Mouse (Mus musculus): ENCODE measurements around the gene Slc29a3. TPM values are rescaled to one million over a fixed set of nuclear protein-coding genes. Genes with fewer than 3 reads are reported as not detected.

Gene Slc29a3
- polyA plus RNA-seq, 1 experiment = 4.4 TPM

DNA sequence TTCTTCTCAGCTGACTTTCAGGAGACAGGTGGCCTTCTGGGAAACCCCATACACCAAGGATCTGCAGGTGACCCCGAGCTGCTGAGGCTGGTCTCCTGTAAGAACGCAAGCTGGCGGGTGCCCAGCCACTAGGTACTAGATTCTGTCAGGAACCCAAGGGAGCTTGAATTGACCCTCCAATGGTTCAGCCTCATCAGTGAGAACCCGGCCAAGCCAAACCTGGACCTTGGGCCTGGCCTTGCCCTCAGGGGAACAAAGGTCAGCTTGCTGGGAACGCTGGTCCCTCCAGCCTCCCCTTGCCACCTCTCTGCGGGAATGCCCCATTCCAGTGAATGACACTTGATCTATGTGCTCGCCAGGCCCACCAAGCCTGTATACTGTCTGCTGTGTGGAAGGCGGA is 19.1 kb downstream of the Slc29a3 start:
- TF ChIP-seq MAX (IDR thresholded peaks at IDR 0.05) = no peak
- no peak for TF ChIP-seq CTCF (IDR thresholded peaks at IDR 0.05; ENCODE audit: control insufficient read depth, insufficient read depth, insufficient read length)
- TF ChIP-seq FOSL1 (IDR thresholded peaks at IDR 0.05; ENCODE audit: insufficient read depth, low read length, poor library complexity, severe bottlenecking) = no peak
- TF ChIP-seq MYOD1 (IDR thresholded peaks at IDR 0.05; ENCODE audit: control insufficient read depth, insufficient read length, low read depth) = no peak
- TF ChIP-seq MYOG (IDR thresholded peaks at IDR 0.05; ENCODE audit: control insufficient read depth, extremely low read depth, insufficient read length) = no peak
- no peak for TF ChIP-seq USF1 (IDR thresholded peaks at IDR 0.05; ENCODE audit: low read depth)
- no peak for TF ChIP-seq CEBPB (IDR thresholded peaks at IDR 0.05; ENCODE audit: low read depth)
- Histone ChIP-seq H3K4me3 (ENCODE audit: insufficient read depth, poor library complexity, severe bottlenecking) (no peak overlapping the region), H3K79me2 (ENCODE audit: control insufficient read depth, insufficient read depth) (no peaks in the 10 kb centered on the region), H3K27me3 (ENCODE audit: control insufficient read depth, insufficient read depth, insufficient read length) (no peaks in the 10 kb centered on the region), H3ac (ENCODE audit: control insufficient read depth, insufficient read length, low read depth) (no peak overlapping the region), H3K79me3 (ENCODE audit: low read depth) (no peaks in the 10 kb centered on the region), H3K36me3 (ENCODE audit: control insufficient read depth, insufficient read depth) (no peaks in the 10 kb centered on the region)

DNA sequence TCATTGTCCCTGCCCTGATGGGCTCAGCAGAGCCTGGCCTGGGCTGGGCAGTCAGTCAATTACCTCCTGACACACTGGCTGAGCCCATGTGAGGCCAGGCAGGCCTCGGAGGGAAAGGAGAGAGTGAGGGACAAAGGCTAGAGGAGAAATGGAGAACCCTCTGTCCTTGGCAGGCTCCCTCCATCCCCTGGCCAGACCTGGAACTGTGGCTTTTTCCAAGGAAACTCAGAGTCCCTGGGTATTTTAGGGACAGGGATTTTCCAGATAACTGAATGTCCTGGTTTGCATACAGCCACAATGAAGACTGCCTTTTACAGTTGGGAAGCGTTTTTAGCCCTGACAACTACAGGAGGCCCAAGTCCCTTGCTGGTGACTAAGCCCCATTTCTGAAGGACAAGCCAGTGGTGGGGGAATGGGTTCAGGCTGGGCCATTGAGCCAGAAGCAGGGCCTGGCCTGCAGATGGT is 20.2 kb downstream of the Slc29a3 start:
- Histone ChIP-seq H3K79me3 (ENCODE audit: low read depth) (no peaks in the 10 kb centered on the region), H3K27me3 (ENCODE audit: control insufficient read depth, insufficient read depth, insufficient read length) (no peaks in the 10 kb centered on the region), H3K4me3 (ENCODE audit: insufficient read depth, poor library complexity, severe bottlenecking) (no peak overlapping the region), H3K79me2 (ENCODE audit: control insufficient read depth, insufficient read depth) (no peaks in the 10 kb centered on the region), H3K36me3 (ENCODE audit: control insufficient read depth, insufficient read depth) (no peaks in the 10 kb centered on the region), H3ac (ENCODE audit: control insufficient read depth, insufficient read length, low read depth) (no peak overlapping the region)
- TF ChIP-seq CEBPB (IDR thresholded peaks at IDR 0.05; ENCODE audit: low read depth) (no peak), CTCF (IDR thresholded peaks at IDR 0.05; ENCODE audit: control insufficient read depth, insufficient read depth, insufficient read length) (no peak), USF1 (IDR thresholded peaks at IDR 0.05; ENCODE audit: low read depth) (no peak), MYOG (IDR thresholded peaks at IDR 0.05; ENCODE audit: control insufficient read depth, extremely low read depth, insufficient read length) (no peak), MAX (IDR thresholded peaks at IDR 0.05) (no peak), FOSL1 (IDR thresholded peaks at IDR 0.05; ENCODE audit: insufficient read depth, low read length, poor library complexity, severe bottlenecking) (no peak), MYOD1 (IDR thresholded peaks at IDR 0.05; ENCODE audit: control insufficient read depth, insufficient read length, low read depth) (no peak)

GRCm38 (mm10) chr10:60731742-60732141 is 20.9 kb downstream of the Slc29a3 start:
- Histone ChIP-seq H3K79me3 (ENCODE audit: low read depth) (no peaks in the 10 kb centered on the region), H3ac (ENCODE audit: control insufficient read depth, insufficient read length, low read depth) (no peak overlapping the region), H3K4me3 (ENCODE audit: insufficient read depth, poor library complexity, severe bottlenecking) (no peak overlapping the region), H3K36me3 (ENCODE audit: control insufficient read depth, insufficient read depth) (no peaks in the 10 kb centered on the region), H3K79me2 (ENCODE audit: control insufficient read depth, insufficient read depth) (no peaks in the 10 kb centered on the region), H3K27me3 (ENCODE audit: control insufficient read depth, insufficient read depth, insufficient read length) (no peaks in the 10 kb centered on the region)
- TF ChIP-seq MYOD1 (IDR thresholded peaks at IDR 0.05; ENCODE audit: control insufficient read depth, insufficient read length, low read depth) = no peak
- TF ChIP-seq MYOG (IDR thresholded peaks at IDR 0.05; ENCODE audit: control insufficient read depth, extremely low read depth, insufficient read length) = no peak
- TF ChIP-seq USF1 (IDR thresholded peaks at IDR 0.05; ENCODE audit: low read depth) = no peak
- no peak for TF ChIP-seq CTCF (IDR thresholded peaks at IDR 0.05; ENCODE audit: control insufficient read depth, insufficient read depth, insufficient read length)
- no peak for TF ChIP-seq FOSL1 (IDR thresholded peaks at IDR 0.05; ENCODE audit: insufficient read depth, low read length, poor library complexity, severe bottlenecking)
- no peak for TF ChIP-seq CEBPB (IDR thresholded peaks at IDR 0.05; ENCODE audit: low read depth)
- TF ChIP-seq MAX (IDR thresholded peaks at IDR 0.05) = no peak

- Histone ChIP-seq H3K27me3 (ENCODE audit: control insufficient read depth, insufficient read depth, insufficient read length) (no peaks in the 10 kb centered on the region), H3K4me3 (ENCODE audit: insufficient read depth, poor library complexity, severe bottlenecking) (no peak overlapping the region), H3K36me3 (ENCODE audit: control insufficient read depth, insufficient read depth) (no peaks in the 10 kb centered on the region), H3ac (ENCODE audit: control insufficient read depth, insufficient read length, low read depth) (no peak overlapping the region), H3K79me2 (ENCODE audit: control insufficient read depth, insufficient read depth) (no peaks in the 10 kb centered on the region), H3K79me3 (ENCODE audit: low read depth) (no peaks in the 10 kb centered on the region)
- TF ChIP-seq FOSL1 (IDR thresholded peaks at IDR 0.05; ENCODE audit: insufficient read depth, low read length, poor library complexity, severe bottlenecking) (no peak), MYOG (IDR thresholded peaks at IDR 0.05; ENCODE audit: control insufficient read depth, extremely low read depth, insufficient read length) (no peak), USF1 (IDR thresholded peaks at IDR 0.05; ENCODE audit: low read depth) (no peak), CTCF (IDR thresholded peaks at IDR 0.05; ENCODE audit: control insufficient read depth, insufficient read depth, insufficient read length) (no peak), MYOD1 (IDR thresholded peaks at IDR 0.05; ENCODE audit: control insufficient read depth, insufficient read length, low read depth) (no peak), CEBPB (IDR thresholded peaks at IDR 0.05; ENCODE audit: low read depth) (no peak), MAX (IDR thresholded peaks at IDR 0.05) (no peak)
Measured at GRCm38 (mm10) chr10:60727301-60727700, 25.3 kb downstream of the Slc29a3 start.

DNA sequence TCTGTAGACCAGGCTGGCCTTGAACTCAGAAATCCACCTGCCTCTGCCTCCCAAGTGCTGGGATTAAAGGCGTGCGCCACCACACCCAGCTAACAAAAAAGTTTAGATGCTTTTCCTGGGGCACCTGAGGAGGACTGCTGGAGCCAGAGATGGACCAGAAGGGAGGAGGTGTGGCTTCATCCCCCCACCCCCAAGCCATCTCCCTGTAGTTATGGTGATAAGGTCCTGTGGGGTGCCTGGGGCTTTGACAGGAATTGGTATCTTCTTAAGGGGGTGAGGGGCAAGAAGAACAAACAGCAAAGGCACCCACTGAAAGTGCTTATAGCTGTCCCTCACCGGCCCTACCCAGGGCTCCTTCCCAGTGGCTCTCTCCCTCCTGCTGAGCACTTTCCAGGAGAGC is 25.7 kb downstream of the Slc29a3 start:
- Histone ChIP-seq H3K4me3 (ENCODE audit: insufficient read depth, poor library complexity, severe bottlenecking) (no peak overlapping the region), H3K79me3 (ENCODE audit: low read depth) (no peaks in the 10 kb centered on the region), H3K27me3 (ENCODE audit: control insufficient read depth, insufficient read depth, insufficient read length) (no peaks in the 10 kb centered on the region), H3K36me3 (ENCODE audit: control insufficient read depth, insufficient read depth) (no peaks in the 10 kb centered on the region), H3ac (ENCODE audit: control insufficient read depth, insufficient read length, low read depth) (no peak overlapping the region), H3K79me2 (ENCODE audit: control insufficient read depth, insufficient read depth) (no peaks in the 10 kb centered on the region)
- TF ChIP-seq MYOD1 (IDR thresholded peaks at IDR 0.05; ENCODE audit: control insufficient read depth, insufficient read length, low read depth) (no peak), USF1 (IDR thresholded peaks at IDR 0.05; ENCODE audit: low read depth) (no peak), MAX (IDR thresholded peaks at IDR 0.05) (no peak), MYOG (IDR thresholded peaks at IDR 0.05; ENCODE audit: control insufficient read depth, extremely low read depth, insufficient read length) (no peak), FOSL1 (IDR thresholded peaks at IDR 0.05; ENCODE audit: insufficient read depth, low read length, poor library complexity, severe bottlenecking) (no peak), CEBPB (IDR thresholded peaks at IDR 0.05; ENCODE audit: low read depth) (no peak), CTCF (IDR thresholded peaks at IDR 0.05; ENCODE audit: control insufficient read depth, insufficient read depth, insufficient read length) (no peak)

GRCm38 (mm10) chr10:60724496-60724895 is 28.1 kb downstream of the Slc29a3 start:
- Histone ChIP-seq H3ac (ENCODE audit: control insufficient read depth, insufficient read length, low read depth) (no peak overlapping the region), H3K27me3 (ENCODE audit: control insufficient read depth, insufficient read depth, insufficient read length) (no peaks in the 10 kb centered on the region), H3K79me2 (ENCODE audit: control insufficient read depth, insufficient read depth) (no peaks in the 10 kb centered on the region), H3K36me3 (ENCODE audit: control insufficient read depth, insufficient read depth) (no peaks in the 10 kb centered on the region), H3K79me3 (ENCODE audit: low read depth) (no peaks in the 10 kb centered on the region), H3K4me3 (ENCODE audit: insufficient read depth, poor library complexity, severe bottlenecking) (no peak overlapping the region)
- TF ChIP-seq MAX (IDR thresholded peaks at IDR 0.05) (no peak), MYOD1 (IDR thresholded peaks at IDR 0.05; ENCODE audit: control insufficient read depth, insufficient read length, low read depth) (no peak), CEBPB (IDR thresholded peaks at IDR 0.05; ENCODE audit: low read depth) (no peak), FOSL1 (IDR thresholded peaks at IDR 0.05; ENCODE audit: insufficient read depth, low read length, poor library complexity, severe bottlenecking) (no peak), MYOG (IDR thresholded peaks at IDR 0.05; ENCODE audit: control insufficient read depth, extremely low read depth, insufficient read length) (no peak), CTCF (IDR thresholded peaks at IDR 0.05; ENCODE audit: control insufficient read depth, insufficient read depth, insufficient read length) (no peak), USF1 (IDR thresholded peaks at IDR 0.05; ENCODE audit: low read depth) (no peak)

Measured in C2C12 (cell line).